Mouse (Mus musculus) kidney, adult 9 months (tissue): Measurements from ENCODE around the gene Rspo4.

Experiments used
- DNase-seq: peaks from one replicate; pipeline ENCODE4 v3.0.0; 2022

Rspo4 gene

GRCm38 (mm10) chr2:151914120-151914519, 71.4 kb downstream of the Rspo4 start:
- no peak for DNase-seq

DNA sequence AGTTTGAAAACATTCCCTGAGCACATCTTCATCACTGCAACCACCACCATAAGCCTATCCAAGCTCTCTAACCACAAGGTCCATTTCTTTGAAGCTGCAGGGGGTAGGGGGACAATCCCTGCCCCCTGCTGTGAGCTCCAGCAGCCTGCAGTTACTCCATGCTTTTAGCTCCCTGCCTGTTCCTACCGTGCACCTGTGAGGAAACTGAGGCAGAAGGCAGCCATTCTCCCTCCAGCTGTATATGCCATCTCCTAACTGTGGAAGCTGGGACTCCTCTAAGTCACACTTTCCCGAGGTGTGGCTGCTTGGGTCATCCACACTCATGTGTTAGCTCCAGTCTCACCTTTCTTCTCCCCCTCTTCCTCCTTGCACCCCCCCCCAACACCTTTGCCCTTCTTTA, 72.4 kb downstream of the Rspo4 start:
- no peak for DNase-seq

DNA sequence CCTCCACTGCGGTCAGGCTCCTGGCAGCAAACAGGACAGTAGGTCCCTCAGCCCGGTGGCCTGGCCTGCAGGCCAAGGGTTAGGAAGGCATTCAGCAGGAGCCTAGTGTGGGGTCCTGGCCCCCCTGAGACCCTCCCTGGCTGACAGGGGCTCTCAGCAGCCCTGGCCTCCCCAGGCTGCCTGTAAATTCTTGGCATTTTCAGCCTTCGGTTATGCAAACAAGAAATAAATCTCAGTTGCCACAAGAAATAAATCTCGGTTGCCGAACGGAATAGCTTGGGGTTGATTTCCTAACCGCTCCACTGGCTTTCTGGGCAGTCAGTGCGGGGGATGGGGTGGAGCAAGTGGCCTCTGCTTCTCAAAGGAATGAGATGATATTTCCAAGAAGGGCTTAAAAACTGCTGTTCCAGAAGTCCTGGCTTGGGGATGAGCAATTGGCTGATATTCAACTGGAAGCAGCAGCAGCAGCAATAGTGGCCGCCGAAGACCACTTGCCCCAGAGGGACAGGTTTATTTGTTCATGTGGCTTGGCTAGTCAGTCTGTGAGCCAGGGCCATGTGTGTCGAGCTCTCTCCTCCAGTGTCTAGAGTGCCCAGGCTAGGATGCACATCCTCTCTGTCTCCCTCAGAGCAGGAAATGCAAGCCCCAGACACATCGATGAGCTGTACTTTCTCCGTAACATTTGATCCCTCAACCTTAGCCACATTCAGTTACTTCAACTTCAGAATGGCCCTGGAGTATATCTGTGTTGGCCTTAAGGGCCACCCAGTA, 73.5 kb downstream of the Rspo4 start:
- DNase-seq, result peak; percentile 53

DNA sequence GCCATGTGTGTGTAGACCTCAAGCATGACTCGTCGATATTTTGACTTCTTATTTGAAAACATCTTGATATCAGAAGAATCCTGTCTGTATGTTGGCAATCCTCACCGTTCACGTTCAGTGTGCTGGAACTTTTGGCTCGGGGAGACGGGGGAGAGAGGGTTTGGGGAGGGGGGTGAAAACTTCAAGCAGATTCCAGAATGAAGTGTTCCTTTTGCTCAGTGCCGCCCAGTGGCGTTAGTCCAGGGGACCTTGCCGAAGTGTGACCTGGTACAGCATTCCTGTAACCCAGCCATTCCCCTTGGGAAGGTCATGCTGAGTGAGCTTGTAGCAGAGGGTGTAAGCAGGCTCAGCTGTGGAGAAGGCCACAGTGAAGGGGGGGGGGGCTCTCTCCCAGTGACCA, 76.4 kb downstream of the Rspo4 start:
- DNase-seq, result peak; percentile 64

- DNase-seq, result no peak
Measured at GRCm38 (mm10) chr2:151921068-151921467, 78.3 kb downstream of the Rspo4 start.

DNA sequence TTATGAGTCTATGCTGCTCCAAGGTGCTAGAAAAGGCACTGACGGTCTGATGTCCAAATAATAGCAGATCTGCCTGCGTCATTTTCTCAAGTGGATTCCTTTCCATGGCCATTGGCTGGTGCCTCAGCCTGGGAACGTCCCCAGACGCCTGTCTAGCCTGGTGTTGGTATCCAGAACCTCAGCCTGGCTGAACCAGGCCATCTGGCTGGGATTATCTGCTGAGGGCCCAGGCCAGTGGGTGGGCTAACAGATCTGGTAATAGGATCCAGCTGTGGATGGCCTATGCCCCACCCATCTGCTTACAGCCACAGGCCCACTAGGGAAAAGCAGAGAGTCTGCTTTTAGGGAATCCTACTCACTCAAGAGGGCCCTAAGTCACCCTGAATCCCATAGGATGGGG, 78.9 kb downstream of the Rspo4 start:
- no peak for DNase-seq
